Mouse (Mus musculus): ENCODE data around the gene Fhl5.
A peak's percentile ranks its signal among the peaks of the same experiment; 100 is the strongest.
"Not testable (repeated sequence)": the region's sequence is repeated elsewhere in the genome, so short reads cannot be mapped to it uniquely, and the experiment has no call there.

The Fhl5 gene

GRCm38 (mm10) chr4:25242776-25243175 lies at the start of gene Fhl5:
Gene Fhl5 (minus strand): TSS chr4:25242876.
- DNase-seq (ENCODE audit: low spot score), result no peak

GRCm38 (mm10) chr4:25285002-25285401 lies 42.3 kb upstream of the Fhl5 start:
- not testable (repeated sequence) for DNase-seq (ENCODE audit: low spot score)

DNA sequence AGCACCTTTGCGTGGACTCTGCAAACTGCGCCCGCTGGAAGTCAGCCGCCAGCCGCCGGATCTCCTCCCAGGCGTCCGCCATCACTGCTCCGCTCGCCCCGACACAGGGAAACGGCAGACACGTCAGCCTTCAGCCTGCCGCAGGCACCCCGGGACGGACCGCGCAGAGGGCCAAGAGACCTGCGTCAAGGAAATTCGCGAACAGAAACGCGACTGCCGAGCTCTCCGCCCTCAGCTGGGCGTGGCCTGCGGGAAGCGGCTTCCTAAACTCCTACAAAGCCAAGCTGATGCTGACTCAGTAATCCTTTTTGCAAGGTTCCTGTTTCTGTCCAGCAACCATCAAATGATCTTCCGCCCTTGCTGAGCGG lies 39.0 kb upstream of the Fhl5 start, which contains the start of gene Ufl1:
TSS of gene Ufl1 (minus strand) at position 151 of the 368 bp plus-strand sequence.
- DNase-seq (ENCODE audit: low spot score), result peak; percentile 98

- no peak for DNase-seq (ENCODE audit: low spot score)
These were observed 38.4 kb upstream of the Fhl5 start for GRCm38 (mm10) chr4:25280938-25281670.

DNA sequence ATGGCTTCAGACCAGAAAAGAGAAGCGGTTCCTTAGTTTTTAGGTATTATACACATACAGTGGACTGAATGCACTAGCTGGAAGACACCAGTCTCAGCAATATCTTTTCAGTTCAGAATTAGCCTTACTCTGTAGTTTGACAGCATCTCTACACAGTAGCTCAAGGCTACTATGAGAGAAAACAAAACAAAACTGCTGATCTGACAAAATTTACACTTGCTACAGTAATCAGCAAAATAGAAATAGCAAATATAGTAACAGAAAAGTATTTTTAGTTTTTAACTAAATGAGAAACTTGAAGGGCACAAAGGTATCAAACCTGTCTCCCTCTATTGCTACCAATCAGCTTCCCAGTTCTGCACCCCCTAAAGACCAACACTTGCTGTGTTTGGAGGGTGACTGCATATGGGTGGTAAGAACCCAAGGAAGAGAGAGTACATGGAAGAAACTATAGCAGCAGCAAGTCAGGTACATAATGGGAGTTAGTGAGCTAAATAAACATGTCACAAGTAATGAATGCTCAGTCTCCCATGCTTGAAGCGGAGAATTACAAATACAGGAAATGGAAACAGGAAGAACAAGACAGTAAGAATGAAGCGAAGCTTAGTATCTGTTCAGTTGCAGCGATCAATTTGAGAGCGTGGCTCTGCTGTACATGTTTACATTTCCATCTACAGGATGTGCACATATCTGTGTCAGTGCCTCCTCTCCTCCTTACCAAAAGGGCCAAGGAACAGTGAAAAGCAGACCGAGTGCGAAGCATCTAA lies 30.4 kb upstream of the Fhl5 start:
- DNase-seq (ENCODE audit: low spot score), result no peak

- DNase-seq (ENCODE audit: low spot score), result no peak
These were observed 29.2 kb upstream of the Fhl5 start for GRCm38 (mm10) chr4:25271926-25272325.

DNA sequence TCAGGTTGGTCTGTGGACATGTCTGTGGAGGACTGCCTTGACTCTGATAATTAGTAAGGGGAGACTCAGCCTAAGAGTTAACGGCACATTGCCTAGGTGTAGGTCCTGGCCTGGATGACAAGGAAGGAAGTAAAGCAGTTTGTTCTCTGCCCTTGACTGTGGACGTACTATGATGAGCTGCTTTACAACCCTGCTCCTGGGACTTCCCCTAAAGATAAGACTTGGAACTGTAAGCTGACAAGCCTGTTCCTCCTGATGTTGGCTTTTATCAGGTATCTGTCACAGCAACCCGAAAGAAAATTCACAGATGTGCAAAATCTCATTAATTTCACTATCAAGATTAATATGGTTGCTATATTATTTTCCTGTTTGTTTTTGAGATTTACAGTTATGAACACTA lies 24.5 kb upstream of the Fhl5 start:
- no peak for DNase-seq (ENCODE audit: low spot score)

GRCm38 (mm10) chr4:25257822-25258398 lies 15.2 kb upstream of the Fhl5 start:
- no peak for DNase-seq (ENCODE audit: low spot score)

- not testable (repeated sequence) for DNase-seq (ENCODE audit: low spot score)
These were observed 7.0 kb downstream of the Fhl5 start for GRCm38 (mm10) chr4:25235663-25236062.

DNA sequence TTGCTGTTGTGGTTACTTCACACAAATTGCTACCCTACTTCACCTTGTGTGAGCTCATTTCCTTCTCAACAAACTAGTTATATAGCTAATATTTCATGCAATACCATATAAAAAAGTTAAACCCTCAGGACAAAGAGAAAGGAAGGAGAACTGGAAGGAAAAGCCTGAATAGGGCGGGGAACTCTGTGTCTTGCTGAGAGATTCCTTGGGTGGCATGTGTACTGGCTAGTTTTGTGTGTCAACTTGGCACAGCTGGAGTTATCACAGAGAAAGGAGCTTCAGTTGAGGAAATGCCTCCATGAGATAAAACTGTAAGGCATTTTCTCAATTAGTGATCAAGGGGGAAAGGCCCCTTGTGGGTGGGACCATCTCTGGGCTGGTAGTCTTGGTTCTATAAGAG lies 8.9 kb downstream of the Fhl5 start:
- DNase-seq (ENCODE audit: low spot score), result not testable (repeated sequence)

GRCm38 (mm10) chr4:25232546-25232945 lies 10.1 kb downstream of the Fhl5 start:
- DNase-seq (ENCODE audit: low spot score), result no peak

DNA sequence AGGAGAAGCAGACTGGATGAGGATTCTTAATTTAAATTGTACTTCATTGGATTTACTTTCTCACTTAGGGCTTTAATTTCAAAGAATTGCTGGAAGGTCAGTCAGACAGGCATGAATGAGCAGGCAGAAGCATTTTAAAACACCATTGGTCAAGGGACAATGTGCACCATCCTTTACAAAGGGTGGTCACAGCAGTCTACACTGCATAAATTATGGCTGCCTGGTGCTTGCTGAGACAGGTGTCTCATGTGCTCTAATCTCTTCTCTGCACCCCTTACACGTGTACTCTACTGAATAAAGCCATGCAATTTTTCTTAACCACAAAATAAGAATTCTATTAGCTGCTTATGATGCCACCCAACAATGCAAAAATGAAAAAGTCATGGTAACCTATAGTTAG lies 15.1 kb downstream of the Fhl5 start:
- no peak for DNase-seq (ENCODE audit: low spot score)

DNA sequence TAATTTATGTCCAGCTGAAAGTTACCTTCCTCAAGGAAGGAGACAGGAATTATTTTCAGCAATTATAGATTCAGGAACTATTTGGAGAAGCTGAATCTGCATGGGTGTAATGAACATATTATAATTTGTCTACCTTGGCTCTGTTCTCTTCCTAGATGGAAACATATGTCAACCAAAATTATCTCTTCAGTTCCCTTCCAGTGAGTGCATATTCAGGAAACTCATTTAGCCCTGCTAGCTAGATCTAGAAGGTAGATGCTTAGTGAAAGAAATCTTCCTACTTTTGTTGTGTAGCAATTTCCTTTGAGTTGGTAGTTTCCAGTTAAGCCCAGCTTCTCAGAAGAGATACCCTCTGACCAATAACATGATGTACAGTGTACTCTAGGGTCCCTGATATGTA lies 20.7 kb downstream of the Fhl5 start:
- no peak for DNase-seq (ENCODE audit: low spot score)

GRCm38 (mm10) chr4:25213451-25213850 lies 29.2 kb downstream of the Fhl5 start:
- no peak for DNase-seq (ENCODE audit: low spot score)

DNA sequence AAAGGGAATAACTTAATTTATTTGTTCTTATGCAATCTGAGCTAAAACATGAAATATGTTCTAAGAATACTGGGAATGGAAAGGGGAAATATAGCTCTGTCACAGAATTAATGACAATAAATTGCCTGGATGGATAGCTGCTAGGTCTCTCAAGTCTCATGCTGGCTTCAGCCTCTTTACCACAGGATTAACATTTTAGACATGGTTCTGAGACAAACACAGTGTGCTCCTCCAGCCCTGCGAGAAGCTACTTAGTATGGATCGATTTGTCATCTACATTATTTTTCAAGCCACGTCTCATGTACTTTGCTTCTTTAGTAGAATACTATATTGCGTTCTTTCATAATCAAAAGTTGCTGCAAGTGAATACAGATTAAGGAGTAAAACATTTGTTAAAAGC lies 36.5 kb downstream of the Fhl5 start:
- no peak for DNase-seq (ENCODE audit: low spot score)

DNA sequence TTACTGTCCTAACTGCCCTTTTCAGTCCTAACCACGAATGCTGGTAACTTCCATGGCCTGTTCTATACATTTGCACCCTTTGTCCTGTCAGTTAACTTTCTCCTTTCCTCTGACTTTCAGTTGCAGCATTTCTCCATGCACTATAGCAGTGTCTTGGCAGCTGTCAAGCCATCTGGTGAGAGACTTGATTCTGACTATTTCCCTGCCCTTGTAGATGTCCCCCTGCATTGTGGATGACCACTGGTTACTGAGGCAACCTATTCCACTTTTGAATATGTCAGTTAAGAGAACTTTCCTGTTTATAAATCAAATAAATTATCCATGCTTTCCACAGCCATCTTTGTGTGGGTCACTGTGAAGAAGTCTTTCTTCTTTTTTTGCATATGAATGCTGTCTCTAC lies 45.4 kb downstream of the Fhl5 start:
- DNase-seq (ENCODE audit: low spot score), result no peak

DNA sequence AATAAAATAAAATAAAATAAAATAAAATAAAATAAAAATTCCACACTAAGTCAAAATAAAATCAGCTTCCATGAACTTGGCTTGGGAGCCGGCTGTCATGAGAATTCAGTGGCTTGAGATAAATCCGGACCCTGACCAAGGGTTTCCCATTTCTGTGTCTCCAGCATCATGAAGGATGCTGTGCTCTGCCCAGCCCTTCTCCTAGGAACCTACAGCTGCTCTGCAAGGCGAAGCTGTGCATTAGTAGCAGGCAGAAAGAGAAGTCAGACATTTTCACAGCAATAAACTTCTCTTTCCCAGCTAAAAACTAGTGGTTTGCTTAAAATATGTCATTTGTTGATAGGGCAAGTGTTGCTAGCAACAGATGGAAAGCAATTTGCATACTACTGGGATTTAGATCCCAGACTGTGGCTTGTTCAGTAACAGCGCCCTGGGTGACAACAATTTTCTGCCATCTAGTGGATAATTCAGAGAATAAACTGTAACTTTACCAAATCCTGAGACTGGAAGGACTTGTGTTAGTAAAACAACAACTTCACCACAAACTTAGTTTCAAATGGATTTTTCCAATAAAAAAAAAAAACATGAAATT lies 63.0 kb downstream of the Fhl5 start:
- no peak for DNase-seq (ENCODE audit: low spot score)

All from urinary bladder, postnatal 25 days (tissue).